Mouse (Mus musculus) layer of hippocampus, adult 2 months (tissue): ENCODE measurements around the gene Hbb-y. TPM values are rescaled to one million over a fixed set of nuclear protein-coding genes. Genes with fewer than 3 reads are reported as not detected.

ENCODE experiments used
- DNase-seq, 2 experiments: peaks; one replicate each; pipeline ENCODE4 v3.0.0; 2022; ENCODE audit warnings: low spot score in 2 of 2
- H3K27ac ChIP-seq: fragments of 200-600 bp; 2 replicates; pipeline ENCODE4 v1.8.1; 2022
- H3K4me3 ChIP-seq: fragments of 200-600 bp; 2 replicates; pipeline ENCODE4 v1.8.1; 2022; ENCODE audit warnings: mild to moderate bottlenecking
- CTCF ChIP-seq: fragments of 200-600 bp; conservative IDR thresholded peaks from 2 replicates; pipeline ENCODE4 v1.8.1; 2022; ENCODE audit warnings: antibody characterized with exemption, mild to moderate bottlenecking, moderate library complexity
- long read RNA-seq, 2 experiments: library from polyadenylated mRNA; stranded (forward); transcript quantifications; one replicate each; pipeline ENCODE4 v2.0.0; 2021; ENCODE audit warnings: borderline mapping rate in 2 of 2
- total RNA-seq, 2 experiments: library from RNA; stranded (reverse); gene quantifications; 2 replicates each; pipeline ENCODE4 v1.2.3; 2021

Hbb-y gene
- not detected for total RNA-seq
- long read RNA-seq, experiment 1, result 0 reads
- long read RNA-seq, experiment 2, result 0 reads

GRCm38 (mm10) chr7:103853090-103853489, at the start of gene Hbb-y:
Hbb-y (minus strand) TSS chr7:103853216.
- Histone ChIP-seq H3K27ac (no peak within 1 kb of the TSS), H3K4me3 (no peak within 1 kb of the TSS)
- no peak for TF ChIP-seq CTCF
- no peak for DNase-seq

- no peak for TF ChIP-seq CTCF
- no peak for DNase-seq
- Histone ChIP-seq H3K27ac (no peak within 1 kb of the TSS), H3K4me3 (no peak within 1 kb of the TSS)
Measured at GRCm38 (mm10) chr7:103894385-103894784, 41.4 kb upstream of the Hbb-y start, which contains the start of gene Olfr64. Olfr64 (minus strand) TSS chr7:103894485.

GRCm38 (mm10) chr7:103886152-103886551, 33.1 kb upstream of the Hbb-y start, which contains the start of gene Olfr66:
Olfr66 (minus strand) TSS chr7:103886252.
- H3K27ac ChIP-seq, result no peak within 1 kb of the TSS
- TF ChIP-seq CTCF, result no peak
- H3K4me3 ChIP-seq, result no peak within 1 kb of the TSS
- no peak for DNase-seq

- Histone ChIP-seq H3K4me3 (no peak overlapping the region), H3K27ac (no peak overlapping the region)
- no peak for TF ChIP-seq CTCF
- DNase-seq, result no peak
Measured at GRCm38 (mm10) chr7:103877093-103877492, 24.1 kb upstream of the Hbb-y start.

GRCm38 (mm10) chr7:103874451-103874850, 21.4 kb upstream of the Hbb-y start:
- H3K27ac ChIP-seq, result no peak overlapping the region
- DNase-seq, result no peak
- no peak overlapping the region for H3K4me3 ChIP-seq
- peak; percentile 56 for TF ChIP-seq CTCF

GRCm38 (mm10) chr7:103873064-103873463, 20.0 kb upstream of the Hbb-y start:
- TF ChIP-seq CTCF, result peak; percentile 78
- Histone ChIP-seq H3K4me3 (no peak overlapping the region), H3K27ac (no peak overlapping the region)
- no peak for DNase-seq

- Histone ChIP-seq H3K4me3 (no peak overlapping the region), H3K27ac (no peak overlapping the region)
- no peak for TF ChIP-seq CTCF
- no peak for DNase-seq
Measured at GRCm38 (mm10) chr7:103870667-103871066, 17.7 kb upstream of the Hbb-y start.

- Histone ChIP-seq H3K4me3 (no peak overlapping the region), H3K27ac (no peak overlapping the region)
- DNase-seq, result no peak
- TF ChIP-seq CTCF, result no peak
Measured at GRCm38 (mm10) chr7:103865716-103866115, 12.7 kb upstream of the Hbb-y start.

GRCm38 (mm10) chr7:103861531-103861930, 8.5 kb upstream of the Hbb-y start:
- no peak for TF ChIP-seq CTCF
- no peak for DNase-seq
- Histone ChIP-seq H3K4me3 (no peak overlapping the region), H3K27ac (no peak overlapping the region)

- no peak for TF ChIP-seq CTCF
- Histone ChIP-seq H3K4me3 (no peak overlapping the region), H3K27ac (no peak overlapping the region)
- no peak for DNase-seq
Measured at GRCm38 (mm10) chr7:103860855-103861254, 7.8 kb upstream of the Hbb-y start.

- Histone ChIP-seq H3K27ac (no peak overlapping the region), H3K4me3 (no peak overlapping the region)
- DNase-seq, result no peak
- TF ChIP-seq CTCF, result no peak
Measured at GRCm38 (mm10) chr7:103859076-103859475, 6.1 kb upstream of the Hbb-y start.

GRCm38 (mm10) chr7:103854669-103855068, 1.7 kb upstream of the Hbb-y start:
- Histone ChIP-seq H3K4me3 (no peak overlapping the region), H3K27ac (no peak overlapping the region)
- no peak for DNase-seq
- TF ChIP-seq CTCF, result no peak

GRCm38 (mm10) chr7:103844525-103845325, 8.3 kb downstream of the Hbb-y start:
- no peak for DNase-seq
- TF ChIP-seq CTCF, result no peak
- Histone ChIP-seq H3K4me3 (no peak overlapping the region), H3K27ac (no peak overlapping the region)

GRCm38 (mm10) chr7:103843034-103843433, 10.0 kb downstream of the Hbb-y start, which contains the start of gene Hbb-bh1:
Hbb-bh1 (minus strand) TSS chr7:103843164.
- Histone ChIP-seq H3K4me3 (no peak within 1 kb of the TSS), H3K27ac (no peak within 1 kb of the TSS)
- DNase-seq, result no peak
- TF ChIP-seq CTCF, result no peak
